Mouse (Mus musculus): ENCODE data around the gene Rbpjl. TPM values are rescaled to one million over a fixed set of nuclear protein-coding genes. Genes with fewer than 3 reads are reported as not detected.

The Rbpjl gene
- polyA plus RNA-seq, 1 experiment from 2014 or later = 0.32 TPM

DNA sequence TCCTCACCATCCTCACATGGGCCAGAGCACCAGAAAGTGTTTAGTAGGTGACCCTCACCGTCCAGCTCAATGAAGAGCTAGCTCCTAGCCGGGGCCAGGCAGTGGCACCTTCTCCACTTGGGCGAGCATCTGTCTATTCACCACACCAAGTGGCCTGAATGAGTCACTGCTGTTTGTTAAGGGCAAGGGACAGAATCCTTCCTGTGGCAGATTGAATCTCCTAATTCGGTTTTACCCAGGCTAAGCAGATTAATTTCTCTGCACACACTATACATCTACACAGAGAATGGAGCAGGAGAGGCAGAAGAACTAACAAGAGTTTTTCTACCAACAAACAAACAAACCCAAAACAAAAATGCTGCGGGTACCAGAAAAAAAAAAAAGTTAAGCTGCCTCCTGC is 24.0 kb downstream of the Rbpjl start:
- Histone ChIP-seq H3K4me1 (replicated peaks; ENCODE audit: control insufficient read depth, insufficient read depth) (peaks cover 11% of the 10 kb centered on the region), H3K36me3 (ENCODE audit: control insufficient read depth, insufficient read depth, low read length) (peaks cover 22% of the 10 kb centered on the region), H3K4me2 (replicated peaks; ENCODE audit: low read depth) (no peak overlapping the region), H3K27me3 (ENCODE audit: control insufficient read depth, insufficient read depth, low read length) (no peaks in the 10 kb centered on the region), H3K27ac (replicated peaks) (no peak overlapping the region), H3K4me3 (ENCODE audit: low read depth, low read length) (no peak overlapping the region), H3K9ac (ENCODE audit: low read length) (no peak overlapping the region), H3K9me3 (ENCODE audit: control insufficient read depth, low read length) (no peaks in the 10 kb centered on the region)
- no peak for TF ChIP-seq CTCF (IDR thresholded peaks at IDR 0.05; ENCODE audit: low read depth)
- TF ChIP-seq EP300 (optimal IDR thresholded peaks at IDR 0.05) = no peak
- ATAC-seq (ENCODE audit: low FRiP score, low TSS enrichment) = no peak
- no peak for DNase-seq (ENCODE audit: low spot score)
- whole genome bisulfite sequencing = 66% methylated on average over 5 of the region's 5 CpGs

DNA sequence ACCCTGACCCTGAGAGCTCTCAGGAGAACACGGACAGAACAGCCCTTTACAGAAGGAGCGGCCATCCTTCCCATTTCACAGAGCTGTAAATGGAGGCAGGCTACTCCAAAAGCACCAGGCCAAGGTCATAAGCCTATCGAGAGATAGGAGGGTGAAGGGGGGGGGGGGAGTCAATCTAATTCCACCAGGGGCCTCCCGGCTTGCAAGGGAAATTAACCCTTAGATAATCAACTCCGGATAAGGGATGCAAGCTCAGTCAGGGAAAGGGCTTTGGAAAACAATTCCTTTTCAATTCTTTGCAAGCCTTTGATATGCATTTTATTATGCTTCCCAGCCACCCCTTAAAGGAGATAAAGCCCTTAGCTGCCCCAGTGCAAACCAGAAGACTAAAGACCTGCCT is 25.5 kb downstream of the Rbpjl start:
- no peak overlapping the region for H3K4me2 ChIP-seq (replicated peaks; ENCODE audit: low read depth)
- peaks cover 15% of the 10 kb centered on the region for H3K4me1 ChIP-seq (replicated peaks; ENCODE audit: control insufficient read depth, insufficient read depth)
- H3K36me3 ChIP-seq (ENCODE audit: control insufficient read depth, insufficient read depth, low read length) = peaks cover 22% of the 10 kb centered on the region
- no peak overlapping the region for H3K27ac ChIP-seq (replicated peaks)
- no peak for DNase-seq (ENCODE audit: low spot score)
- H3K9ac ChIP-seq (ENCODE audit: low read length) = no peak overlapping the region
- ATAC-seq (ENCODE audit: low FRiP score, low TSS enrichment) = no peak
- TF ChIP-seq EP300 (optimal IDR thresholded peaks at IDR 0.05) (no peak), CTCF (IDR thresholded peaks at IDR 0.05; ENCODE audit: low read depth) (no peak)
- no peaks in the 10 kb centered on the region for H3K27me3 ChIP-seq (ENCODE audit: control insufficient read depth, insufficient read depth, low read length)
- H3K9me3 ChIP-seq (ENCODE audit: control insufficient read depth, low read length) = no peaks in the 10 kb centered on the region
- no peak overlapping the region for H3K4me3 ChIP-seq (ENCODE audit: low read depth, low read length)
- 39% methylated on average over 5 of the region's 5 CpGs for WGBS

DNA sequence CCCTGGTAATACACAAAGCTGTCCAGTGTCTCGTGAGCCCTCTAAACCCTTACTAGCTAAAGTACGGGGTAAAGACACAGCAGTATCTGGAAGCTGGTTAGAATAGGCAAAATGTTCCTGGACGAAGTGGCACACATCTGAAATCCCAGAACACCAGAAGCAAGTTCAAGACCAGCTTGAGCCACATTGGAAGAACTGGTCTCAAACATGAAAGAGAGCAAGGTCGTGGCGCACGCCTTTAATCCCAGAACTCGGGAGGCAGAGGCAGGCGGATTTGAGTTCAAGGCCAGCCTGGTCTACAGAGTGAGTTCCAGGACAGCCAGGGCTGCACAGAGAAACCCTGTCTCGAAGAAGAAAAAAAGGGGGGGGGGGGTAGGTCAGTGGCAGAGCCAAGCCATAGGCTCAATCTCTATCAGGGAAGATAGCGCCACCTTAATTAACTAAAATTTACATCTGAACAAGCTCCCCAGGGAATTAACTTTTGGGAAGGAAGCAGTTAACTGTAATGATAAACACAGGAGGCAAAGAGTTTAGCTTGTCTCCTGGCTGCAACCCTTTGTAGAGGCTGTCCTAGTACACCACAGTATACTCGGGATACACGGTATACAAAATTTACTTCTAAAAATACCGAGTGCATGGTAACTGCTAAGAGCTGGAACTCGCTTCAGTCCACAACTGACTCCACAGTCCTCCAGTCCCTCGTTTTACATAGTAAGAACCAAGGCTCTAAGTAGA is 27.1 kb downstream of the Rbpjl start:
- H3K4me3 ChIP-seq (ENCODE audit: low read depth, low read length) = no peak overlapping the region
- H3K27me3 ChIP-seq (ENCODE audit: control insufficient read depth, insufficient read depth, low read length) = no peaks in the 10 kb centered on the region
- peaks cover 26% of the 10 kb centered on the region for H3K4me1 ChIP-seq (replicated peaks; ENCODE audit: control insufficient read depth, insufficient read depth)
- DNase-seq (ENCODE audit: low spot score) (no peak), ATAC-seq (ENCODE audit: low FRiP score, low TSS enrichment) (no peak)
- H3K9me3 ChIP-seq (ENCODE audit: control insufficient read depth, low read length) = no peaks in the 10 kb centered on the region
- H3K27ac ChIP-seq (replicated peaks) = peak overlapping the region; percentile 69
- TF ChIP-seq CTCF (IDR thresholded peaks at IDR 0.05; ENCODE audit: low read depth) (no peak), EP300 (optimal IDR thresholded peaks at IDR 0.05) (no peak)
- peaks cover 18% of the 10 kb centered on the region for H3K36me3 ChIP-seq (ENCODE audit: control insufficient read depth, insufficient read depth, low read length)
- no peak overlapping the region for H3K9ac ChIP-seq (ENCODE audit: low read length)
- 56% methylated on average over 15 of the region's 15 CpGs for WGBS
- H3K4me2 ChIP-seq (replicated peaks; ENCODE audit: low read depth) = no peak overlapping the region

DNA sequence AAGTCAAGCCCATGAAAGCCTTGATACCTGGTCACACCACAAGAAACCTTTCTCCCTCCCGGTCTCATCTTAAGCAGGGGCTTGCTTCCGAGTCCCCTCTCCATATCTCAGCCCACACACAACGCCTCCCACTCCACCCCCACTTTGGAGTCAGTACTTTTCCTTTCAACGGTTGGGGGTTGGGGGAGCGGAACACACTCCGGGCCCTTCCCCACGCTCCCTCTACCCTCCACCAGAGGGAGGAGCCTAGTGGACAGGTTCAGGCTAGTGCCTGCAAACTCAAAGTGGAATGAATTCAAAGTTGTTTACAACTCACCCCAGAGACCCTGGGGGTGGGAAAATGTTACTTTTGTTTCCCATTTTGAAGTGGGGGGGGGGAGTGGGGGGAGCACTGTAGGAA is 27.8 kb downstream of the Rbpjl start:
- H3K4me1 ChIP-seq (replicated peaks; ENCODE audit: control insufficient read depth, insufficient read depth) = peaks cover 29% of the 10 kb centered on the region
- 7% methylated on average over 7 of the region's 7 CpGs for WGBS

DNA sequence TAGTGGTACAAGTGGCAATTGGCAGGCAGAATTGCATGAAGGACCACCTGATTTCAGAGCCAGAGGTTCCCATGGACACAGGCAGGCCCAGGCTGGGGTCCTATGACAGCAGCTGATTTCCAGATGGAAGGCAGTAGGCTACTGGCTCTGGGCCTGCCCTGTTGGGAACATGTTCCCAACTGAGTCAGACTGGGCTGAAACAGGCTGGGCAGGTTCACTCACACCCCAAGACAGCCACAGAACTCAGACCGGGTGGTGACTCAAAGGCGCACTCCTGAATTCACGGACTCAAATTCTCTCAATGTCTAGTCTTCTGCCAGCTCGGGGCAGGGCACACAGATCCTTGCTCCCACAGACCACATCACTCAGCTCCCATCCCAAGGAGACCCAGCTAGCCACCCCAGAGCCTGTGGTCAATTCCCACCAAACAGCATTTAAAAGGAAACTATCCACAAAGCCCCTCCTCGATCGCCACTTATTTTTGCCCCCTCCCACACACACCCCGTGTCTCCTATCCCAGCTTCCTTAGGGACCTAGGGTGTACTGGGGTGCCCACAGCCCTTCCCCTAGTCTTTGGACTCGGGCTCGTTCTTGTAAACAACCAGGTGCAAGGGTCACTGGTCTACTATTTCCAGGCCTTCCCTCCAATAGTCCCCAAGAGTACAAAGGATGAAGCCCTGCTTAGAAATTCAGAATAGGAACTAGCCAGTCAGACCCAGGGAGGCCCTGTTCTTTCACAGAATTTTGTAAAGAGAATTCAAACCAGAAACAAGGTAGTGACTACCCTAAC is 28.9 kb downstream of the Rbpjl start:
- Histone ChIP-seq H3K4me2 (replicated peaks; ENCODE audit: low read depth) (peak overlapping the region; percentile 49), H3K27ac (replicated peaks) (peak overlapping the region; percentile 92), H3K9me3 (ENCODE audit: control insufficient read depth, low read length) (no peaks in the 10 kb centered on the region), H3K36me3 (ENCODE audit: control insufficient read depth, insufficient read depth, low read length) (peaks cover 12% of the 10 kb centered on the region), H3K4me3 (ENCODE audit: low read depth, low read length) (no peak overlapping the region), H3K9ac (ENCODE audit: low read length) (peak overlapping the region; percentile 62), H3K27me3 (ENCODE audit: control insufficient read depth, insufficient read depth, low read length) (no peaks in the 10 kb centered on the region), H3K4me1 (replicated peaks; ENCODE audit: control insufficient read depth, insufficient read depth) (peaks cover 39% of the 10 kb centered on the region)
- DNase-seq (ENCODE audit: low spot score) (peak; percentile 79), ATAC-seq (ENCODE audit: low FRiP score, low TSS enrichment) (peak; percentile 68)
- TF ChIP-seq EP300 (optimal IDR thresholded peaks at IDR 0.05) (no peak), CTCF (IDR thresholded peaks at IDR 0.05; ENCODE audit: low read depth) (no peak)
- WGBS = 43% methylated on average over 9 of the region's 9 CpGs

More for the DNA sequence above, 27.8 kb downstream of the Rbpjl start:
- DNase-seq (ENCODE audit: low spot score) (peak; percentile 49), ATAC-seq (ENCODE audit: low FRiP score, low TSS enrichment) (no peak)
- Histone ChIP-seq H3K4me2 (replicated peaks; ENCODE audit: low read depth) (peak overlapping the region; percentile 5; the same call in 1 of the 2 replicates), H3K9me3 (ENCODE audit: control insufficient read depth, low read length) (no peaks in the 10 kb centered on the region), H3K27ac (replicated peaks) (peak overlapping the region; percentile 69), H3K9ac (ENCODE audit: low read length) (no peak overlapping the region), H3K27me3 (ENCODE audit: control insufficient read depth, insufficient read depth, low read length) (no peaks in the 10 kb centered on the region), H3K36me3 (ENCODE audit: control insufficient read depth, insufficient read depth, low read length) (peaks cover 18% of the 10 kb centered on the region), H3K4me3 (ENCODE audit: low read depth, low read length) (no peak overlapping the region)
- TF ChIP-seq CTCF (IDR thresholded peaks at IDR 0.05; ENCODE audit: low read depth) = peak; percentile 46
- TF ChIP-seq EP300 (optimal IDR thresholded peaks at IDR 0.05) = no peak

Measured in stomach, postnatal 0 days (tissue).